Mouse (Mus musculus) hindbrain, embryonic 16.5 days (tissue): Measurements from ENCODE around the gene Zfp637. TPM values are rescaled to one million over a fixed set of nuclear protein-coding genes. Genes with fewer than 3 reads are reported as not detected.
A peak's percentile ranks its signal among the peaks of the same experiment; 100 is the strongest.

Source experiments
- ATAC-seq: fragments of 200-750 bp; cut with Nextera tagmentation; 2 replicates; pipeline ENCODE4 v1.8.0; 2017; ENCODE audit warnings: moderate TSS enrichment, moderate library complexity
- H3K27ac ChIP-seq: fragments of 300-500 bp; sonication (generic); 2 replicates; pipeline ENCODE4 v1.5.1; 2014; ENCODE audit warnings: low read depth, mild to moderate bottlenecking, control low read depth, low read length, moderate library complexity
- H3K27me3 ChIP-seq: fragments of 300-500 bp; sonication (generic); replicated peaks from 2 replicates; pipeline ENCODE4 v1.6.1; 2014; ENCODE audit warnings: low read length; ENCODE audit not compliant: control insufficient read depth, insufficient read depth
- H3K36me3 ChIP-seq: fragments of 300-500 bp; sonication (generic); 2 replicates; pipeline ENCODE4 v1.6.1; 2014; ENCODE audit warnings: mild to moderate bottlenecking, low read length, moderate library complexity, mixed read lengths; ENCODE audit not compliant: control insufficient read depth, insufficient read depth
- H3K4me1 ChIP-seq: fragments of 300-500 bp; sonication (generic); 2 replicates; pipeline ENCODE4 v1.6.1; 2014; ENCODE audit warnings: low read depth, low read length; ENCODE audit not compliant: control insufficient read depth, insufficient read depth
- H3K4me2 ChIP-seq: fragments of 300-500 bp; sonication (generic); 2 replicates; pipeline ENCODE4 v1.6.1; 2014; ENCODE audit warnings: mild to moderate bottlenecking, low read length, control low read depth, moderate library complexity
- H3K4me3 ChIP-seq: fragments of 300-500 bp; sonication (generic); 2 replicates; pipeline ENCODE4 v1.5.1; 2014; ENCODE audit warnings: mild to moderate bottlenecking, low read length, control low read depth, moderate library complexity
- H3K9ac ChIP-seq: fragments of 300-500 bp; sonication (generic); 2 replicates; pipeline ENCODE4 v1.6.1; 2014; ENCODE audit warnings: low read depth, mild to moderate bottlenecking, control low read depth, low read length, moderate library complexity
- H3K9me3 ChIP-seq: fragments of 300-500 bp; sonication (generic); 2 replicates; pipeline ENCODE4 v1.6.1; 2014; ENCODE audit warnings: mild to moderate bottlenecking, low read length, moderate library complexity; ENCODE audit not compliant: control insufficient read depth
- WGBS: fragments of 180-500 bp; shearing (Covaris S2); extraction: QIAGEN DNeasy Blood & Tissue Kit; methylation state at CpG from one replicate; pipeline ENCODE4 v1.1.7; 2014; 5-methylcytosine and 5-hydroxymethylcytosine counted together
- polyA plus RNA-seq: library from polyadenylated mRNA; unstranded; fragments of >200 nt; fragmentation: Nextera tagmentation; extraction: Ambion mirVana; gene quantifications from 2 replicates; pipeline ENCODE4 v1.2.1, GENCODE M21; 2015

The Zfp637 gene
- polyA plus RNA-seq, 1 experiment from 2014 or later: 137 TPM

GRCm38 (mm10) chr6:117874621-117875281 lies 33.8 kb downstream of the Zfp637 start:
- ATAC-seq: no peak
- Histone ChIP-seq H3K4me2 (no peak overlapping the region), H3K27ac (no peak overlapping the region), H3K27me3 (no peaks in the 10 kb centered on the region), H3K9me3 (no peaks in the 10 kb centered on the region), H3K36me3 (0 out of 2 replicates have a peak, but pooled peaks cover 3% of the 10 kb centered on the region), H3K4me3 (no peak overlapping the region), H3K9ac (no peak overlapping the region), H3K4me1 (peaks cover 4% of the 10 kb centered on the region)
- 84% methylated on average over 3 of the region's 3 CpGs for WGBS

DNA sequence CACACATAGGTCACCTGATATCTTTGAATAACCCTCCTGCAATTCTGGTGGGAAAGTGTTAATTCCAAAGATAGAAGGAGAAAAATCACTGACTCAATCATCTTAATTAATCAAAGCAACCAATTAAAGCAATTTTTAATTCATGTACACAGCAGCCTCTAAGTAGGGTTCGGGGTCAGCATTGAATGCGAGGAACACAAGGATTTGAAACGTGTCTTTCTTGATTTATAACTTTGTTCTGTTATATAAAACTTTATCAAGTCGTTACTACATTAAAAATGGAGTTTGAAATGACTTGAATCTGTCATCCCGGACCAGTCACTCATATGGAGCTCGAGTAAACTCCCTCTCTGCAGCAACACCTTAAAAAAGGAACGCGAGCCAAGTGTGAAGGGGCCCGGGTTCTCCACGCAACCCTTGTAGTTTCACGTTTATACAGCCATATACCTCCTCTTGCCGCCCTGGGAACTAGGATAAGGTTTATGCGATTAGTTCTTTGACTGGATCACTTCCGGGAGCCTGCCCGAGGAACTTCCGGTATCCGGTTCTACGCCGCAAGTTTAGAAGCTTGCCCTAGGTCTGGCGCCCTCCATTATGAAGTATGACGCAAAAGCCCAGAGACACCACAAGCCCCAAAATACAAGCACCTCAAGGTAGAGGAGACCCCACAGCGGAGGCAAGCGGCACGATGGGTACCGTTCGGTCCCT lies 37.9 kb downstream of the Zfp637 start:
- Histone ChIP-seq H3K4me3 (peak overlapping the region; percentile 56), H3K9ac (peak overlapping the region; percentile 61), H3K36me3 (no peaks in the 10 kb centered on the region), H3K27ac (peak overlapping the region; percentile 95), H3K9me3 (no peaks in the 10 kb centered on the region), H3K27me3 (no peaks in the 10 kb centered on the region), H3K4me1 (peaks cover 8% of the 10 kb centered on the region), H3K4me2 (peak overlapping the region; percentile 85)
- WGBS: 12% methylated on average over 26 of the region's 26 CpGs
- ATAC-seq: peak; percentile 91

DNA sequence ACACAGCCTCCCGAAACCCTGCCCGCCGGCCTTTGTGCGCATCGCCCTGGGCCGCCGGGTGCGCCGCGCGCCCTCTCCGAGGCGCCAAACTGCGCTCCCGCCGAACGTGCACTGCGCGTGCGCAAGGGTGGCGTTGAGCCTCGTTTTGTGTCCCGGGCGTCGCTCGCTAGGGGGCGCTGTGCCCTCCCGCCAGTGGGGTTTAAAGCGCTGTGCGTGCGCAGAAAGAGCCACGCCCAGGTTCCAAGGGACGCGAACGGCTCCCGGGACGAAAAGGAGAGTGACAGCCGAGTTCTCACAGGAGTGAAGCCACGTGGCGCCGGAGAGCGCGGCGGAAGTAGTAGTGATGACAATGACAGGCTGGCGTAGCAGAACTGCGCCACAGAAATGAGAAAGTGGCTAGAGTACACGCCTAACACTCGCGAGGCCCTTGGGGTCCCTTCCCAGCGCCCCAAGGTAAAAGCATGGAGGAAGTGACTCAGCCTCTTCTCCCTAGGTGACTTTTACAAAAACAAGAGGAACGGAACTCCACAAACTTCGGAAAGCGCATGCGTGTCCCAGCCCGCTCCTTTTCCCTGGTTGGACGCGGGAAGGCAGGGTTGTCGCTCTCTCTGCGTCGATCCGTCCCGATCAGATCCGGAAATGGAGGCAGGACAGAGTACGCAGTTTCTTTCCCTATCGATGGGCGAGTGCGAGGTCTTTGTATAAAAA lies 38.6 kb downstream of the Zfp637 start:
- Histone ChIP-seq H3K9me3 (no peaks in the 10 kb centered on the region), H3K4me1 (peaks cover 8% of the 10 kb centered on the region), H3K9ac (peak overlapping the region; percentile 61), H3K36me3 (no peaks in the 10 kb centered on the region), H3K27ac (peak overlapping the region; percentile 95), H3K4me3 (peak overlapping the region; percentile 56), H3K4me2 (peak overlapping the region; percentile 85), H3K27me3 (no peaks in the 10 kb centered on the region)
- WGBS: under 1% methylated on average over 67 of the region's 67 CpGs
- ATAC-seq: peak; percentile 96

- ATAC-seq: no peak
Measured at GRCm38 (mm10) chr6:117880394-117880838, 39.4 kb downstream of the Zfp637 start.

GRCm38 (mm10) chr6:117881229-117881628 lies 40.2 kb downstream of the Zfp637 start:
- ATAC-seq: no peak
- Histone ChIP-seq H3K27ac (no peak overlapping the region), H3K9me3 (no peaks in the 10 kb centered on the region)

More at GRCm38 (mm10) chr6:117880394-117880838, 39.4 kb downstream of the Zfp637 start:
- WGBS: 29% methylated on average over 3 of the region's 3 CpGs
- H3K9me3 ChIP-seq: no peaks in the 10 kb centered on the region
- no peaks in the 10 kb centered on the region for H3K27me3 ChIP-seq
- no peaks in the 10 kb centered on the region for H3K36me3 ChIP-seq
- peak overlapping the region; percentile 56 for H3K4me3 ChIP-seq
- peak overlapping the region; percentile 85 for H3K4me2 ChIP-seq
- peak overlapping the region; percentile 95 for H3K27ac ChIP-seq
- peaks cover 8% of the 10 kb centered on the region for H3K4me1 ChIP-seq
- H3K9ac ChIP-seq: no peak overlapping the region

GRCm38 (mm10) chr6:117881997-117882396 lies 41.0 kb downstream of the Zfp637 start:
- no peak overlapping the region for H3K4me2 ChIP-seq
- H3K4me3 ChIP-seq: no peak overlapping the region
- no peaks in the 10 kb centered on the region for H3K9me3 ChIP-seq
- no peak overlapping the region for H3K27ac ChIP-seq
- H3K27me3 ChIP-seq: no peaks in the 10 kb centered on the region
- WGBS: 78% methylated on average over 7 of the region's 7 CpGs
- H3K4me1 ChIP-seq: peaks cover 8% of the 10 kb centered on the region
- no peak overlapping the region for H3K9ac ChIP-seq
- no peak for ATAC-seq
- no peaks in the 10 kb centered on the region for H3K36me3 ChIP-seq

More at GRCm38 (mm10) chr6:117881229-117881628, 40.2 kb downstream of the Zfp637 start:
- Histone ChIP-seq H3K4me3 (no peak overlapping the region), H3K27me3 (no peaks in the 10 kb centered on the region), H3K4me2 (no peak overlapping the region), H3K9ac (no peak overlapping the region), H3K4me1 (peaks cover 8% of the 10 kb centered on the region), H3K36me3 (no peaks in the 10 kb centered on the region)
- WGBS: 40% methylated on average over 7 of the region's 7 CpGs

DNA sequence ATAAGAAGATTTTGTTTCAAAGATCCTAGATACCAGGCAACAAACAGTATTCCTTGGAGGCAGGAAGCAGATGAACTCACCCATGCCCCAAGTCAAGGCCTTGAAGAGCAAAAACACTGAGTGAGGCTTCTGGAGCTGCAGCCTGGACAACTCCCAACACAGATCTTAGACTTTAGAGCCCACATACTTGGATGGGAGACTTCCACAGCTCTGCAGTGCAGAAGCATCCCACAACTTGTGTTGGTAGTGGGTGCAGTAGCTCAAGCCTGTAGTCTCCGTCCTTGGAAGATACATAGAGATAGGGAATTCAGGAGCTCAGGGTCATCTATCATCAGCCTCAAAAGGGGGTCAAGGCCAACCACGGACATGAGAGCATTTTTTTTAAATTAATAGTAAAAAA lies 45.0 kb downstream of the Zfp637 start:
- WGBS: 90% methylated on average over 2 of the region's 2 CpGs
- no peak for ATAC-seq
- no peaks in the 10 kb centered on the region for H3K9me3 ChIP-seq

GRCm38 (mm10) chr6:117888032-117888431 lies 47.1 kb downstream of the Zfp637 start:
- Histone ChIP-seq H3K27ac (no peak overlapping the region), H3K4me3 (no peak overlapping the region), H3K4me1 (no peaks in the 10 kb centered on the region), H3K27me3 (no peaks in the 10 kb centered on the region), H3K36me3 (no peaks in the 10 kb centered on the region), H3K4me2 (no peak overlapping the region), H3K9ac (no peak overlapping the region), H3K9me3 (no peaks in the 10 kb centered on the region)
- no peak for ATAC-seq
- 50% methylated on average over 1 of the region's 1 CpGs for WGBS

More for the DNA sequence above, 45.0 kb downstream of the Zfp637 start:
- H3K9ac ChIP-seq: no peak overlapping the region
- no peaks in the 10 kb centered on the region for H3K36me3 ChIP-seq
- H3K4me1 ChIP-seq: no peaks in the 10 kb centered on the region
- no peaks in the 10 kb centered on the region for H3K27me3 ChIP-seq
- no peak overlapping the region for H3K4me2 ChIP-seq
- no peak overlapping the region for H3K4me3 ChIP-seq
- no peak overlapping the region for H3K27ac ChIP-seq

GRCm38 (mm10) chr6:117888642-117889096 lies 47.7 kb downstream of the Zfp637 start:
- H3K27ac ChIP-seq: no peak overlapping the region
- H3K9ac ChIP-seq: no peak overlapping the region
- H3K4me1 ChIP-seq: no peaks in the 10 kb centered on the region
- no peak overlapping the region for H3K4me3 ChIP-seq
- no peaks in the 10 kb centered on the region for H3K27me3 ChIP-seq
- H3K4me2 ChIP-seq: no peak overlapping the region
- 73% methylated on average over 2 of the region's 2 CpGs for WGBS
- no peaks in the 10 kb centered on the region for H3K9me3 ChIP-seq
- ATAC-seq: no peak
- H3K36me3 ChIP-seq: no peaks in the 10 kb centered on the region
